Mouse (Mus musculus): ENCODE measurements around the gene Zfp326. TPM values are rescaled to one million over a fixed set of nuclear protein-coding genes. Genes with fewer than 3 reads are reported as not detected.

The Zfp326 gene
- total RNA-seq, 2 experiments from 2014 or later = 4.0 to 4.4 TPM

DNA sequence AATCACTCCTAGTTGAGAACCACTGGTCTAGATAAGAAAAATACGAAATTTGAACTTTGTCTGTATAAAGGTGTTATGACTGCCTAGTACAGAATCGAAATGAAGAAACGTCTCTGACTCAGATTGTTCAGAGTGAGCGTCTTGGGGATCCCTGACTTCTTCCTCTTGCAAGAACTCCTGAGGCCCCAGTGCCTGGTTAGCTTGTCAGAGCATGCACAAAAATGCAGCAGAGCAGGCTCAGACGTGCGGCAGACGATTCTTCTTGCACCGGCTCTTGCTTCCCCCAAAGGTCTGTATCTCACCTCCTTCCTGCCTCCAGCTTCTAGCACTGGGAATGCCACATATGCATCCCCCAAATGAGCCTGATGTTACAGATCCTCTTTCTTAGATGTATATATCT, 48.0 kb downstream of the Zfp326 start:
- no peak for ATAC-seq (replicated peaks; ENCODE audit: low FRiP score, poor library complexity, severe bottlenecking)

GRCm38 (mm10) chr5:105925568-105926255, 49.3 kb downstream of the Zfp326 start:
- no peak for ATAC-seq (replicated peaks; ENCODE audit: low FRiP score, poor library complexity, severe bottlenecking)

DNA sequence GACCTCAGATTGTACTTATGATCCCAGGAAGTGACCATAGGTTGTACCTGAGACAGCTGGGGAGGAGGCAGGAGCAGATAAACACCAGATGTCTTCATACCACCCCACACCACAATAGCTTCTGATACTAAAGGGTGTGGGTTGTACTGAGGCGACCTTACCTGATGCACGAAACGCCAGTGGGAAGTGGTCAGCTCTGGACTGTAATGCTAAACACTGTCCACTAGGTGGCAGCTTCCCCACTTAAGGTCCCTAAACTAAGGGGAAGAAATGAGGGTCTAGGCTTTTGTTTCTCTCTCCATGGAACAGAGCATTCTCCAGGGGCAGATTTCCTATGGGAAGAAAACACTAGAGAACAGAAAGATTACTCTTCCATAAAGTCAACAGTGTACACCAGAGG, 53.9 kb downstream of the Zfp326 start:
- no peak for ATAC-seq (replicated peaks; ENCODE audit: low FRiP score, poor library complexity, severe bottlenecking)

DNA sequence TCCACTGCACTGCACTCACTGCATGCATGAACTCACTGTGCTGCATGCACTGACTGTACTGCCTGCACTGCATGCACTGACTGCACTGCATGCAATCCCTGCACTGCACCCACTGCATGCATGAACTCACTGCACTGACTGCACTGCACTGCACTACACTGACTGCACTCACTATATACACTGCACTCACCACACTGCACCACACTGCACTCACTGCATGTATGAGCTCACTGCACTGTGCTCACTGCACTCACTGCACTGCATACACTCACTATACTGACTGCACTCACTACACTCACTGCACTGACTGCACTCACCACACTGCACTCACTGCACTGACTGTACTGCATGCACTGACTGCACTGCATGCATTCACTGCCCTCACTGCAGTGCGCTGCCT, 56.0 kb downstream of the Zfp326 start:
- ATAC-seq (replicated peaks; ENCODE audit: low FRiP score, poor library complexity, severe bottlenecking) = no peak

DNA sequence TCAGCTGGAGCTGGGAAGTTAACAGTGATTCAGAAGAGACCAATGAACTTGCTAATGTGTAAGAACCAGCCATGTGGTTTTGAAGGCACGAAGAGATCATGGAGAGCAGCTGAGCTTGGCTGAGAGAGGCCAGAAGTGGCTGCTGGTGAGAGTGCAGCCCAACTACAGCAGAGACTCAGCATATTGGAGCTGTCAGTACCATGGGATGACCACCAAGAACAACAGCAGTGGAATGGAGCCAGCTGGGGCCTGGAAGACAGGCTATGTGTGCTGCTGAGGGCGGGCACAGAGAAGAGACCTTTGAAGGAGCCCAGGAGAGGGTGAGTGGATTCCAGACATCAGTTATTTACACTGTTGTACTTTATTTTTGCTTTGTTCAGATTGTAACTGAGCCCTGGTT, 65.6 kb downstream of the Zfp326 start:
- ATAC-seq (replicated peaks; ENCODE audit: low FRiP score, poor library complexity, severe bottlenecking) = no peak

Other genes with a start within 250 kb of the Zfp326 start
- 11.5 and 14.4 TPM in 2 replicates for gene Lrrc8d, start 176.6 kb upstream of the Zfp326 start, total RNA-seq (2015; ENCODE audit: low replicate concordance)
- 6.4 and 10.3 TPM in 2 replicates for gene Lrrc8d, start 176.6 kb upstream of the Zfp326 start, total RNA-seq (2017; ENCODE audit: low replicate concordance)